Mouse (Mus musculus): ENCODE data around the gene Lig3. TPM values are rescaled to one million over a fixed set of nuclear protein-coding genes. Genes with fewer than 3 reads are reported as not detected.

Gene Lig3
- total and polyA plus RNA-seq, 2 experiments from 2014 or later = 18.3 to 53.6 TPM

GRCm38 (mm10) chr11:82852115-82852514 is 71.2 kb downstream of the Lig3 start:
- Histone ChIP-seq H3K9me3 (ENCODE audit: low read length) (no peaks in the 10 kb centered on the region), H3K4me2 (ENCODE audit: low read depth) (no peak overlapping the region), H3K4me1 (ENCODE audit: insufficient read depth) (peaks cover 2% of the 10 kb centered on the region), H3K27me3 (ENCODE audit: insufficient read depth, low read length) (no peaks in the 10 kb centered on the region), H3K4me3 (ENCODE audit: low read depth, low read length) (no peak overlapping the region), H3K9ac (no peak overlapping the region), H3K27ac (ENCODE audit: low read depth, low read length) (no peak overlapping the region), H3K36me3 (ENCODE audit: insufficient read depth) (no peaks in the 10 kb centered on the region)
- ATAC-seq (no peak), DNase-seq (no peak)
- no peak for TF ChIP-seq CTCF (IDR thresholded peaks at IDR 0.05; ENCODE audit: low read depth)
- WGBS = 86% methylated on average over 11 of the region's 11 CpGs

- Histone ChIP-seq H3K9ac (no peak overlapping the region), H3K27ac (ENCODE audit: low read depth, low read length) (no peak overlapping the region), H3K4me1 (ENCODE audit: insufficient read depth) (peaks cover 2% of the 10 kb centered on the region), H3K4me3 (ENCODE audit: low read depth, low read length) (no peak overlapping the region), H3K27me3 (ENCODE audit: insufficient read depth, low read length) (no peaks in the 10 kb centered on the region), H3K9me3 (ENCODE audit: low read length) (no peaks in the 10 kb centered on the region), H3K4me2 (ENCODE audit: low read depth) (no peak overlapping the region), H3K36me3 (ENCODE audit: insufficient read depth) (no peaks in the 10 kb centered on the region)
- WGBS = 81% methylated on average over 10 of the region's 10 CpGs
- DNase-seq (no peak), ATAC-seq (no peak)
- TF ChIP-seq CTCF (IDR thresholded peaks at IDR 0.05; ENCODE audit: low read depth) = no peak
Observed at GRCm38 (mm10) chr11:82852540-82852939, 71.6 kb downstream of the Lig3 start.

- Histone ChIP-seq H3K27ac (ENCODE audit: low read depth, low read length) (no peak overlapping the region), H3K4me1 (ENCODE audit: insufficient read depth) (peaks cover 2% of the 10 kb centered on the region; the same call in 1 of the 2 replicates), H3K4me2 (ENCODE audit: low read depth) (no peak overlapping the region), H3K9ac (no peak overlapping the region), H3K36me3 (ENCODE audit: insufficient read depth) (no peaks in the 10 kb centered on the region), H3K27me3 (ENCODE audit: insufficient read depth, low read length) (no peaks in the 10 kb centered on the region), H3K4me3 (ENCODE audit: low read depth, low read length) (no peak overlapping the region), H3K9me3 (ENCODE audit: low read length) (no peaks in the 10 kb centered on the region)
- DNase-seq = no peak
- ATAC-seq = no peak
- no peak for TF ChIP-seq CTCF (IDR thresholded peaks at IDR 0.05; ENCODE audit: low read depth)
- WGBS = 90% methylated on average over 7 of the region's 7 CpGs
Observed at GRCm38 (mm10) chr11:82852958-82853357, 72.0 kb downstream of the Lig3 start.

Other genes starting within 250 kb of the Lig3 start
- gene Cct6b, start 16.8 kb upstream of the Lig3 start, total RNA-seq (2014; rRNA removed) = 0.23 TPM in 1 of 2 replicates, not detected in the other
- 0.19 and 0.28 TPM in 2 replicates for gene Cct6b, start 16.8 kb upstream of the Lig3 start, polyA plus RNA-seq (2015; fragmentation: Nextera tagmentation; extraction: Ambion mirVana)
- gene Zfp830, start 16.8 kb upstream of the Lig3 start, total RNA-seq (2014; rRNA removed) = 21.5 and 23.8 TPM in 2 replicates
- 17.0 and 19.6 TPM in 2 replicates for gene Zfp830, start 16.8 kb upstream of the Lig3 start, polyA plus RNA-seq (2015; fragmentation: Nextera tagmentation; extraction: Ambion mirVana)
- 4.3 and 6.0 TPM in 2 replicates for gene Rffl, start 90.1 kb downstream of the Lig3 start, total RNA-seq (2014; rRNA removed)
- 2.3 and 2.8 TPM in 2 replicates for gene Rffl, start 90.1 kb downstream of the Lig3 start, polyA plus RNA-seq (2015; fragmentation: Nextera tagmentation; extraction: Ambion mirVana)
- 8.6 and 9.5 TPM in 2 replicates for gene Rad51d, start 109.5 kb downstream of the Lig3 start, total RNA-seq (2014; rRNA removed)
- 13.4 and 14.0 TPM in 2 replicates for gene Rad51d, start 109.5 kb downstream of the Lig3 start, polyA plus RNA-seq (2015; fragmentation: Nextera tagmentation; extraction: Ambion mirVana)
- not detected in 2 replicates for gene Fndc8, start 111.0 kb downstream of the Lig3 start, total RNA-seq (2014; rRNA removed)
- gene Fndc8, start 111.0 kb downstream of the Lig3 start, polyA plus RNA-seq (2015; fragmentation: Nextera tagmentation; extraction: Ambion mirVana) = 0.06 and 0.29 TPM in 2 replicates
- 31.5 and 34.9 TPM in 2 replicates for gene Nle1, start 127.3 kb downstream of the Lig3 start, total RNA-seq (2014; rRNA removed)
- 26.4 and 27.2 TPM in 2 replicates for gene Nle1, start 127.3 kb downstream of the Lig3 start, polyA plus RNA-seq (2015; fragmentation: Nextera tagmentation; extraction: Ambion mirVana)
- 1.4 and 3.0 TPM in 2 replicates for gene Unc45b, start 129.4 kb downstream of the Lig3 start, total RNA-seq (2014; rRNA removed)
- gene Unc45b, start 129.4 kb downstream of the Lig3 start, polyA plus RNA-seq (2015; fragmentation: Nextera tagmentation; extraction: Ambion mirVana) = 2.2 and 2.4 TPM in 2 replicates
- 2.6 and 5.4 TPM in 2 replicates for gene Slfn5, start 170.2 kb downstream of the Lig3 start, total RNA-seq (2014; rRNA removed)
- gene Slfn5, start 170.2 kb downstream of the Lig3 start, polyA plus RNA-seq (2015; fragmentation: Nextera tagmentation; extraction: Ambion mirVana) = 1.5 and 2.4 TPM in 2 replicates
- gene Slfn9, start 210.7 kb downstream of the Lig3 start, total RNA-seq (2014; rRNA removed) = 1.3 and 2.2 TPM in 2 replicates
- 0.93 and 1.3 TPM in 2 replicates for gene Slfn9, start 210.7 kb downstream of the Lig3 start, polyA plus RNA-seq (2015; fragmentation: Nextera tagmentation; extraction: Ambion mirVana)
- gene Slfn8, start 239.7 kb downstream of the Lig3 start, total RNA-seq (2014; rRNA removed) = 0.23 and 0.29 TPM in 2 replicates
- gene Slfn8, start 239.7 kb downstream of the Lig3 start, polyA plus RNA-seq (2015; fragmentation: Nextera tagmentation; extraction: Ambion mirVana) = 0.06 and 0.27 TPM in 2 replicates